Comparison of ENCODE assay signal across 8 mouse cellular contexts in the genomic region with DNA sequence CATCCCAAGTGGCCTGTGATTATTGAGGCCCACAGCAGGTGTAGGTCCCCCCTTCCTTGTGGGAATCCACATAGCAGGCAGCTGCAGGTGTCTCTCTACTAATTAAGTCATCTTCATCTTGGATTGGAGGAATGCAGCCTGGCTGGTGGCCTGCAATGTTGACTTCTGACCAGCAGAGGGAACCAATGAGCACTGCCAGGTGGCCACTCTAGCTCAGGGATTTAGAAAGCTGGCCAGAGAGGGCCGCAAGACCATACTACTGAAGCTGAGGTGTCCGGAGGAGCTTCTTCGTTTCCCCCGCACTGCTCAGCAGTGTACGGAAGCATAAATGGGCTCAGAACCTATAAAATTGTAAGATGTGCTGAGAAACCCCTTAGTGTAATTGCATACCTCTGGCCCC. TPM values are rescaled to one million over a fixed set of nuclear protein-coding genes. Genes with fewer than 3 reads are reported as not detected.
A peak's percentile ranks its signal among the peaks of the same experiment; 100 is the strongest.
DNase-seq lines count a peak whose midpoint lies in the region; ATAC-seq and TF ChIP-seq lines count a peak whose summit lies in the region.

No protein-coding gene starts in this region.

- intact Hi-C loops in gastrocnemius, adult 2 months (cut with DNase I): loop anchor here (5.0 kb wide), 1 partner anchor 234 kb away; no protein-coding TSS in a partner anchor

- H3K9ac ChIP-seq in liver, embryonic 14.5 days (replicated peaks): no peak overlapping the region

- H3K27ac ChIP-seq in gastrocnemius, adult 2 months: no peak overlapping the region
- H3K27ac ChIP-seq in liver, embryonic 14.5 days: no peak overlapping the region

- no peaks in the 10 kb centered on the region for H3K4me1 ChIP-seq in liver, embryonic 14.5 days (replicated peaks; ENCODE audit: control insufficient read depth in 2 of 2, insufficient read depth in 2 of 2, low read length in 1 of 2)

- peaks cover 3% of the 10 kb centered on the region for H3K27me3 ChIP-seq in liver, embryonic 14.5 days (ENCODE audit: control insufficient read depth, insufficient read depth, low read length)

- no peak overlapping the region for H3K4me2 ChIP-seq in liver, embryonic 14.5 days (ENCODE audit: low read depth)

- no peak for ATAC-seq in liver, embryonic 14.5 days (ENCODE audit: insufficient read depth)

- no peak overlapping the region for H3K4me3 ChIP-seq in gastrocnemius, adult 2 months
- H3K4me3 ChIP-seq in liver, embryonic 14.5 days (ENCODE audit: insufficient read depth in 1 of 2, low read depth in 2 of 2, low read length in 2 of 2): no peak overlapping the region

- peak; percentile 40 to 66 for DNase-seq in urinary bladder, adult 18-20 months (ENCODE audit: low spot score in 2 of 2)
- no peak for DNase-seq in urinary bladder, postnatal 10 days (ENCODE audit: low spot score)
- DNase-seq in cerebellum, adult 9-10 months: peak; percentile 92
- peak; percentile 80 for DNase-seq in gastrocnemius, adult 2 months
- DNase-seq in kidney, postnatal 10 days: peak; percentile 85
- peak in 1 of 3 experiments; percentile 29 for DNase-seq in liver, embryonic 14.5 days (ENCODE audit: low read depth in 3 of 3, low spot score in 3 of 3)
- peak; percentile 73 for DNase-seq in ovary, postnatal 36 days (ENCODE audit: low spot score)
- DNase-seq in thymus, postnatal 36 days: peak; percentile 59 to 65

- no peaks in the 10 kb centered on the region for H3K9me3 ChIP-seq in liver, embryonic 14.5 days (ENCODE audit: control insufficient read depth, low read length)

- TF ChIP-seq EP300 in liver, embryonic 14.5 days (IDR thresholded peaks at IDR 0.05; ENCODE audit: low read depth): no peak

- peak; percentile 98 for TF ChIP-seq CTCF in gastrocnemius, adult 2 months (IDR thresholded peaks at IDR 0.05)
- TF ChIP-seq CTCF in liver, embryonic 14.5 days (IDR thresholded peaks at IDR 0.05; ENCODE audit: low read depth): peak; percentile 97

- no peaks in the 10 kb centered on the region for H3K36me3 ChIP-seq in liver, embryonic 14.5 days (replicated peaks; ENCODE audit: control insufficient read depth, insufficient read depth, low read depth)

- 34% methylated on average over 5 of the region's 5 CpGs for WGBS in liver, embryonic 14.5 days (ENCODE audit: insufficient replicate concordance)

RNA-seq across cellular contexts. Expression of gene Engase, which starts 31.3 kb away (rescaled TPM):
- 1 to 10 TPM; 4.3 to 6.2 TPM for total RNA-seq in gastrocnemius, adult 2 months (2021)
- 4.1 and 4.7 TPM in 2 replicates for polyA plus RNA-seq in liver, embryonic 14.5 days (2012; rRNA removed)
- 6.5 and 6.6 TPM in 2 replicates for polyA plus RNA-seq in liver, embryonic 14.5 days (2014; fragmentation: Nextera tagmentation; extraction: Ambion mirVana)
